Mouse (Mus musculus) midbrain, embryonic 16.5 days (tissue): Measurements from ENCODE around the gene Zc3h14. TPM values are rescaled to one million over a fixed set of nuclear protein-coding genes. Genes with fewer than 3 reads are reported as not detected.

Experiments used
- ATAC-seq: fragments of 200-750 bp; cut with Nextera tagmentation; 2 replicates; pipeline ENCODE4 v1.8.0; 2017; ENCODE audit warnings: moderate TSS enrichment
- H3K27ac ChIP-seq: fragments of 300-500 bp; sonication (generic); 2 replicates; pipeline ENCODE4 v1.5.1; 2014; ENCODE audit warnings: mild to moderate bottlenecking, low read length, mixed read lengths
- H3K27me3 ChIP-seq: fragments of 300-500 bp; sonication (generic); 2 replicates; pipeline ENCODE4 v1.6.1; 2014; ENCODE audit warnings: low read depth, low read length, mixed read lengths; ENCODE audit not compliant: control insufficient read depth, insufficient read depth
- H3K36me3 ChIP-seq: fragments of 300-500 bp; sonication (generic); 2 replicates; pipeline ENCODE4 v1.6.1; 2014; ENCODE audit warnings: mild to moderate bottlenecking, low read length, moderate library complexity, mixed read lengths; ENCODE audit not compliant: control insufficient read depth, insufficient read depth
- H3K4me1 ChIP-seq: fragments of 300-500 bp; sonication (generic); 2 replicates; pipeline ENCODE4 v1.6.1; 2014; ENCODE audit warnings: mild to moderate bottlenecking, low read length, mixed read lengths; ENCODE audit not compliant: control insufficient read depth, insufficient read depth
- H3K4me2 ChIP-seq: fragments of 300-500 bp; sonication (generic); 2 replicates; pipeline ENCODE4 v1.6.1; 2014; ENCODE audit warnings: mild to moderate bottlenecking, low read length, mixed read lengths
- H3K4me3 ChIP-seq: fragments of 300-500 bp; sonication (generic); 2 replicates; pipeline ENCODE4 v1.5.1; 2014; ENCODE audit warnings: low read depth, mild to moderate bottlenecking, low read length, moderate library complexity, mixed read lengths
- H3K9ac ChIP-seq: fragments of 300-500 bp; sonication (generic); 2 replicates; pipeline ENCODE4 v1.6.1; 2014; ENCODE audit warnings: low read depth, low read length, mixed read lengths
- H3K9me3 ChIP-seq: fragments of 300-500 bp; sonication (generic); replicated peaks from 2 replicates; pipeline ENCODE4 v1.6.1; 2014; ENCODE audit warnings: mild to moderate bottlenecking, low read length, mixed read lengths; ENCODE audit not compliant: control insufficient read depth, poor library complexity, severe bottlenecking
- WGBS: fragments of 180-500 bp; shearing (Covaris S2); extraction: QIAGEN DNeasy Blood & Tissue Kit; methylation state at CpG from one replicate; pipeline ENCODE4 v1.1.7; 2014; 5-methylcytosine and 5-hydroxymethylcytosine counted together
- polyA plus RNA-seq: library from polyadenylated mRNA; unstranded; fragments of >200 nt; fragmentation: Nextera tagmentation; extraction: Ambion mirVana; gene quantifications from 2 replicates; pipeline ENCODE4 v1.2.1, GENCODE M21; 2015

Gene Zc3h14
- polyA plus RNA-seq, 1 experiment from 2014 or later, result 103 TPM

DNA sequence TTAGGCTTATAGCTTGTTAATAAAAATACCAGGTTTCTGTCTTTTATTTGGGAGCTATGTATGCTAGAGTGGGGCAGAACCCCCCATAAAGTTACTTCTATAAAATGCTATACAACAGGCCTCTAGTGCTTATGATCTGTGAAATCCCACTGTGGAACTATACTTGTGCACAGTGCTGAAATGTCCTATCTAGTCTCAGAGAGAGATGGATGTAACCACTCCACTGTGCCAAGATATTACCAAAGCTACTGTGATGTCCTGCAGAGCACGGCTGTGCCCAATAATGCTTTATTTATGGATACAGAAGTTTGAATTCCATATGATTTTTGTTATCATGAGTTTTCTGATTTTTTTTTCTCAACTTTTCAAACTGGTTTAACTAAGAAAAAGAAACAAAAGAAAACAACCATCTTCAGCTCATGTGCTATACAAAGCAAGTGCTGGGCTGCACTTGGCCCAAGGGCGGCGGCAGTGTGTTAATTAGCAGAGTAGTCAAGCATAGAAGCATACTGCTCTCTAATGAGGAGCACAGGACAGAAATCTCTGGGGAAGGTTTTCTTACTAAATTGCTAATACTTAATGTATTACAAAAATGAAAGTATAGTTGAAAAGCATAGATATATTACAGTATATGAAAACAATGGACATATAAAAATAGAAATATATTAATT, 57.4 kb downstream of the Zc3h14 start:
- Histone ChIP-seq H3K4me3 (no peak overlapping the region), H3K27ac (no peak overlapping the region), H3K27me3 (no peaks in the 10 kb centered on the region), H3K36me3 (peaks cover 9% of the 10 kb centered on the region), H3K9me3 (no peaks in the 10 kb centered on the region), H3K9ac (no peak overlapping the region), H3K4me2 (no peak overlapping the region), H3K4me1 (no peaks in the 10 kb centered on the region)
- WGBS, result 80% methylated on average over 3 of the region's 3 CpGs
- no peak for ATAC-seq

DNA sequence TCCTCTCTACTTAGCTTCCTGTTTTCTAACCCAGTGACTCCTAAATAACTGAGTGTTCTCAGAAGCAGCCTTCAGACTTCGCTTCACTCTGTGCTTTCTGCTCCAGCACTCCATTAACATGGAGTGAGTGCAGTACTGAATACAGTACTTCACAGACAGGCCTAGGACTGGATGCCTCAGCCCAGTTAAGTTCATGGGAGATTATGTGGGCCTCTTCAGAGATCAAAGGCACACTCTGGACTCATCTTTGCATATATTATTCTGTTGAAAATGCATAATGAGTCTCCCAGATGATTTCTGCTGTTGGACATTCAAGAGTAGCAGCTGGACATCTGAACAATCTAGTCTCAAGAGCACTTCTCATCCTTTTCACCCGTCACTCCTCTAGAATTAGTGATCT, 74.0 kb downstream of the Zc3h14 start:
- no peak overlapping the region for H3K27ac ChIP-seq
- no peaks in the 10 kb centered on the region for H3K27me3 ChIP-seq
- peaks cover 12% of the 10 kb centered on the region for H3K36me3 ChIP-seq
- no peak for ATAC-seq
- H3K9ac ChIP-seq, result no peak overlapping the region
- H3K4me1 ChIP-seq, result 0 out of 2 replicates have a peak, but pooled peaks cover 2% of the 10 kb centered on the region
- 35% methylated on average over 2 of the region's 2 CpGs for WGBS
- no peak overlapping the region for H3K4me2 ChIP-seq
- H3K9me3 ChIP-seq, result no peaks in the 10 kb centered on the region
- no peak overlapping the region for H3K4me3 ChIP-seq

GRCm38 (mm10) chr12:98831122-98831521, 84.4 kb downstream of the Zc3h14 start:
- H3K4me3 ChIP-seq, result no peak overlapping the region
- ATAC-seq, result no peak
- no peak overlapping the region for H3K9ac ChIP-seq
- H3K4me2 ChIP-seq, result no peak overlapping the region
- H3K9me3 ChIP-seq, result no peaks in the 10 kb centered on the region
- 0 out of 2 replicates have a peak, but pooled peaks cover 7% of the 10 kb centered on the region for H3K36me3 ChIP-seq
- no peak overlapping the region for H3K27ac ChIP-seq
- no peaks in the 10 kb centered on the region for H3K4me1 ChIP-seq
- WGBS, result 89% methylated on average over 7 of the region's 7 CpGs
- H3K27me3 ChIP-seq, result no peaks in the 10 kb centered on the region

GRCm38 (mm10) chr12:98832929-98833598, 86.3 kb downstream of the Zc3h14 start:
- no peaks in the 10 kb centered on the region for H3K27me3 ChIP-seq
- 92% methylated on average over 8 of the region's 8 CpGs for WGBS
- no peaks in the 10 kb centered on the region for H3K9me3 ChIP-seq
- no peaks in the 10 kb centered on the region for H3K4me1 ChIP-seq
- H3K4me2 ChIP-seq, result no peak overlapping the region
- peaks cover 10% of the 10 kb centered on the region; the same call in 1 of the 2 replicates for H3K36me3 ChIP-seq
- H3K27ac ChIP-seq, result no peak overlapping the region
- ATAC-seq, result no peak
- H3K4me3 ChIP-seq, result no peak overlapping the region
- no peak overlapping the region for H3K9ac ChIP-seq

DNA sequence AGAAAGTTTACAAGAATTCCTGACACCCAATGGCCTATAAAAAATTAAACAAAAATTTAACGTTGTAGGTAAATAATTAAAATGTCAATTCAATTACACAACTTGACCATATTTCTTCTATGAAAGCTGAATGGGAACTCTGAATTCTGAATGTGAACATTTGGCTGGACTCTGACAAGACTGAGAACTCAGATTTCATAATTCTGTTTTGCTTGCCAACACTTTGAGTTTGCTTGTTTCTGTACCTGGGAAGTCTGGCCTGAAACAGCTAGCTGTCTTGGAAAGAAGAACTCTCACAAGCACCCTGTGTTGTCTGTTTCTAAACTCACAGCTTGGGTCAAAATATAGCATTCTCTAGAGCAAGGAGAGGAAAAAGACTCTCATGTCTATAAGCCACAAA, 87.1 kb downstream of the Zc3h14 start:
- H3K27me3 ChIP-seq, result no peaks in the 10 kb centered on the region
- H3K4me1 ChIP-seq, result no peaks in the 10 kb centered on the region
- H3K4me3 ChIP-seq, result no peak overlapping the region
- H3K4me2 ChIP-seq, result no peak overlapping the region
- ATAC-seq, result no peak
- no peak overlapping the region for H3K9ac ChIP-seq
- no peaks in the 10 kb centered on the region for H3K9me3 ChIP-seq
- 95% methylated on average over 1 of the region's 1 CpGs for WGBS
- H3K36me3 ChIP-seq, result peaks cover 10% of the 10 kb centered on the region; the same call in 1 of the 2 replicates
- no peak overlapping the region for H3K27ac ChIP-seq

GRCm38 (mm10) chr12:98834879-98835278, 88.1 kb downstream of the Zc3h14 start:
- Histone ChIP-seq H3K4me2 (no peak overlapping the region), H3K4me1 (no peaks in the 10 kb centered on the region), H3K27me3 (no peaks in the 10 kb centered on the region), H3K27ac (no peak overlapping the region), H3K36me3 (peaks cover 10% of the 10 kb centered on the region; the same call in 1 of the 2 replicates), H3K4me3 (no peak overlapping the region), H3K9ac (no peak overlapping the region), H3K9me3 (no peaks in the 10 kb centered on the region)
- 96% methylated on average over 2 of the region's 2 CpGs for WGBS
- no peak for ATAC-seq

GRCm38 (mm10) chr12:98835466-98835865, 88.7 kb downstream of the Zc3h14 start:
- peaks cover 10% of the 10 kb centered on the region; the same call in 1 of the 2 replicates for H3K36me3 ChIP-seq
- 96% methylated on average over 2 of the region's 2 CpGs for WGBS
- H3K27me3 ChIP-seq, result no peaks in the 10 kb centered on the region
- no peak for ATAC-seq
- H3K4me1 ChIP-seq, result no peaks in the 10 kb centered on the region
- no peaks in the 10 kb centered on the region for H3K9me3 ChIP-seq
- H3K4me3 ChIP-seq, result no peak overlapping the region
- H3K27ac ChIP-seq, result no peak overlapping the region
- H3K9ac ChIP-seq, result no peak overlapping the region
- H3K4me2 ChIP-seq, result no peak overlapping the region

Other genes starting within 250 kb of the Zc3h14 start
- 40.7 and 50.0 TPM in 2 replicates for gene Kcnk10, start 168.7 kb upstream of the Zc3h14 start, polyA plus RNA-seq
- 35.7 and 37.7 TPM in 2 replicates for gene Spata7, start 118.8 kb upstream of the Zc3h14 start, polyA plus RNA-seq
- gene Ptpn21, start 9.6 kb upstream of the Zc3h14 start, polyA plus RNA-seq, result 4.0 and 4.9 TPM in 2 replicates
- 26.2 and 26.8 TPM in 2 replicates for gene Eml5, start 154.5 kb downstream of the Zc3h14 start, polyA plus RNA-seq
- gene Ttc8, start 173.6 kb downstream of the Zc3h14 start, polyA plus RNA-seq, result 40.9 and 41.1 TPM in 2 replicates